In the genomic region with DNA sequence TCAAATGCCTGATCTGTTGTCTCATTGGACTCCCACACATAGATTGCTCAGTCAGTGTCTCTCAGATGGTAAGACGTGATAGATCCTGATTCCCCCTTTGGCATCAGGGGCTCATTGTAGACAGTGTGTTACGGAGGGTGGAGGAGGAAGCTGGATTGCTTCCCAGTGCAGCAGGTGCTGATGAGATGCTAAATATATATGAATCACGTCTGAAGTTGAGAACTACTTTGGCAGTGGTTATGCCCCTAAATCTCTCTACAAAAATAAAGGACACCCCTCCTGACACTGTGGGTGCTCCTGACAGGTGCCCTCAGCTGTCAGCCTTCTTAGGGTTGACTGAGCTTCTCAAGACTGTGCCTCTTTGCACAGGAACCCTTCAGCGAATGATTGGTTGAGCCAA, we compare ENCODE assay signal across 16 mouse cellular contexts.
DNase-seq lines count a peak whose midpoint lies in the region; ATAC-seq and TF ChIP-seq lines count a peak whose summit lies in the region.
"Had no signal": no experiment of that assay in that cellular context is flagged by ENCODE, and none has a peak within 500 bp of the region (broad histone marks: within the 10 kb centered on the region; RNA-seq: fewer than 3 reads in every experiment).

No protein-coding gene starts in this region.

- no peaks in the 10 kb centered on the region for H3K9me3 ChIP-seq in hindbrain, embryonic 16.5 days (ENCODE audit: control insufficient read depth, low read length)
- H3K9me3 ChIP-seq: heart, embryonic 12.5 days; hindbrain, embryonic 15.5 days; limb, embryonic 12.5 days; liver, embryonic 13.5 days; lung, embryonic 15.5 days; midbrain, embryonic 13.5 days; neural tube, embryonic 15.5 days had no signal

- no peaks in the 10 kb centered on the region for H3K27me3 ChIP-seq in hindbrain, embryonic 16.5 days (replicated peaks; ENCODE audit: control insufficient read depth, insufficient read depth, low read length)
- H3K27me3 ChIP-seq: heart, embryonic 12.5 days; hindbrain, embryonic 15.5 days; limb, embryonic 12.5 days; liver, embryonic 13.5 days; lung, embryonic 15.5 days; midbrain, embryonic 13.5 days; neural tube, embryonic 15.5 days had no signal

- no peak overlapping the region for H3K9ac ChIP-seq in hindbrain, embryonic 16.5 days (ENCODE audit: low read depth, low read length)
- H3K9ac ChIP-seq: heart, embryonic 12.5 days; hindbrain, embryonic 15.5 days; limb, embryonic 12.5 days; liver, embryonic 13.5 days; lung, embryonic 15.5 days; midbrain, embryonic 13.5 days; neural tube, embryonic 15.5 days had no signal

- no peak overlapping the region for H3K4me2 ChIP-seq in hindbrain, embryonic 16.5 days (ENCODE audit: low read length)
- H3K4me2 ChIP-seq: heart, embryonic 12.5 days; hindbrain, embryonic 15.5 days; limb, embryonic 12.5 days; liver, embryonic 13.5 days; lung, embryonic 15.5 days; midbrain, embryonic 13.5 days; neural tube, embryonic 15.5 days had no signal

- no peaks in the 10 kb centered on the region for H3K36me3 ChIP-seq in hindbrain, embryonic 16.5 days (ENCODE audit: control insufficient read depth, insufficient read depth, low read length)
- H3K36me3 ChIP-seq: heart, embryonic 12.5 days; hindbrain, embryonic 15.5 days; limb, embryonic 12.5 days; liver, embryonic 13.5 days; lung, embryonic 15.5 days; midbrain, embryonic 13.5 days; neural tube, embryonic 15.5 days had no signal

- no peak for TF ChIP-seq CTCF in left cerebral cortex, adult 2 months (IDR thresholded peaks at IDR 0.05)

- peaks cover 2% of the 10 kb centered on the region; the same call in 1 of the 2 replicates for H3K4me1 ChIP-seq in hindbrain, embryonic 16.5 days (ENCODE audit: control insufficient read depth, insufficient read depth, low read depth, low read length)
- H3K4me1 ChIP-seq: heart, embryonic 12.5 days; hindbrain, embryonic 15.5 days; limb, embryonic 12.5 days; liver, embryonic 13.5 days; lung, embryonic 15.5 days; midbrain, embryonic 13.5 days; neural tube, embryonic 15.5 days had no signal

- intact Hi-C loops in left cerebral cortex, adult 2 months (cut with DNase I) = no loop called here
- intact Hi-C loops in left cerebral cortex, postnatal 36 days (cut with DNase I) = no loop called here

- no peak overlapping the region for H3K27ac ChIP-seq in left cerebral cortex, adult 2 months
- no peak overlapping the region for H3K27ac ChIP-seq in hindbrain, embryonic 16.5 days (ENCODE audit: low read depth, low read length)
- H3K27ac ChIP-seq: hindbrain, embryonic 15.5 days; limb, embryonic 12.5 days; liver, embryonic 13.5 days; lung, embryonic 15.5 days; midbrain, embryonic 13.5 days; neural tube, embryonic 15.5 days had no signal

- WGBS in hindbrain, embryonic 16.5 days = 68% methylated on average over 4 of the region's 4 CpGs

- peak; percentile 16 to 29 for DNase-seq in left cerebral cortex, adult 2 months (ENCODE audit: extremely low spot score in 1 of 2, low spot score in 2 of 2)
- no peak for DNase-seq in left cerebral cortex, adult 11 months (ENCODE audit: low spot score)
- DNase-seq in layer of hippocampus, adult 11-12 months (ENCODE audit: low spot score) = peak; percentile 50
- DNase-seq in left cerebral cortex, postnatal 36 days (ENCODE audit: low spot score in 2 of 2) = peak; percentile 9 to 12
- DNase-seq in kidney, adult 8-10 months = no peak
- no peak for DNase-seq in c-Kit-positive CD71-positive TER-119-positive erythroid progenitor cells, embryonic 14.5 days (ENCODE audit: low spot score)
- DNase-seq: kidney, postnatal 10 days; liver, embryonic 13.5 days had no signal

- ATAC-seq in hindbrain, embryonic 16.5 days = no peak
- ATAC-seq: intestine, postnatal 0 days; midbrain, embryonic 13.5 days had no signal

- H3K4me3 ChIP-seq in left cerebral cortex, adult 2 months = no peak overlapping the region
- H3K4me3 ChIP-seq in hindbrain, embryonic 16.5 days (ENCODE audit: low read length) = no peak overlapping the region
- H3K4me3 ChIP-seq: heart, embryonic 12.5 days; hindbrain, embryonic 15.5 days; limb, embryonic 12.5 days; liver, embryonic 13.5 days; lung, embryonic 15.5 days; midbrain, embryonic 13.5 days; neural tube, embryonic 15.5 days had no signal

Comparison
In these comparisons a context has a peak if more than half of its experiments do, and no peak if none do; other contexts are left out.
1. DNase-seq: peak in left cerebral cortex, adult 2 months (2 of 2), layer of hippocampus, adult 11-12 months (single experiment) and left cerebral cortex, postnatal 36 days (2 of 2); none in left cerebral cortex, adult 11 months (single experiment), kidney, adult 8-10 months (0 of 2) and c-Kit-positive CD71-positive TER-119-positive erythroid progenitor cells, embryonic 14.5 days (single experiment).